Mouse (Mus musculus) cerebellum, adult 2 months (tissue): ENCODE measurements around the gene Bloc1s4.

Experiments used
- CTCF ChIP-seq: fragments of 200-500 bp; IDR thresholded peaks from 2 replicates; pipeline ENCODE4 v1.5.1; 2011; ENCODE audit warnings: low read depth, mild to moderate bottlenecking, control low read depth, low read length, moderate library complexity, borderline replicate concordance; ENCODE audit not compliant: insufficient read depth
- POLR2A ChIP-seq: fragments of 200-500 bp; IDR thresholded peaks from 2 replicates; pipeline ENCODE4 v1.6.1; 2011; ENCODE audit warnings: low read length, control low read depth, borderline replicate concordance; ENCODE audit not compliant: insufficient read depth

DNA sequence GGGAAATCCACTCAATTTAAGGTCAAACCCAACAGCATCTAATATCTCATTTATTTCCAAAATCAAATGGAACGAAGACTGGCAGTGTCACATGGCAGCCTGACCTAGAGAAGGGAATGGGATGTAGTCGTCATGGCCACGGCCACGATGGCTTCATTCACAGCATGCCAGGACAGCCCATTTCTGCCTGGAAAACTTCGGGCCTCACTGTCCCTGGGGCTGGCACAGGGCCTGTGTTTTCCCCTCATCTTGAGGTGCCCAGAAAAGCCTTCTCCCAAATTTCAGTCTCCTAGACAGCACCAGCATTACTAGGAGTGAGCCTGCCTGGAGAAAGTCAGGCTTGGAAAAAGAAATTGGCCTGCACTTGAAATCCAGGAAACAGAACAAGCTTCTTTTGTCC, 43.1 kb downstream of the Bloc1s4 start:
- TF ChIP-seq POLR2A (no peak), CTCF (no peak)
